Mouse (Mus musculus): ENCODE results near the gene Stac2.

DNA sequence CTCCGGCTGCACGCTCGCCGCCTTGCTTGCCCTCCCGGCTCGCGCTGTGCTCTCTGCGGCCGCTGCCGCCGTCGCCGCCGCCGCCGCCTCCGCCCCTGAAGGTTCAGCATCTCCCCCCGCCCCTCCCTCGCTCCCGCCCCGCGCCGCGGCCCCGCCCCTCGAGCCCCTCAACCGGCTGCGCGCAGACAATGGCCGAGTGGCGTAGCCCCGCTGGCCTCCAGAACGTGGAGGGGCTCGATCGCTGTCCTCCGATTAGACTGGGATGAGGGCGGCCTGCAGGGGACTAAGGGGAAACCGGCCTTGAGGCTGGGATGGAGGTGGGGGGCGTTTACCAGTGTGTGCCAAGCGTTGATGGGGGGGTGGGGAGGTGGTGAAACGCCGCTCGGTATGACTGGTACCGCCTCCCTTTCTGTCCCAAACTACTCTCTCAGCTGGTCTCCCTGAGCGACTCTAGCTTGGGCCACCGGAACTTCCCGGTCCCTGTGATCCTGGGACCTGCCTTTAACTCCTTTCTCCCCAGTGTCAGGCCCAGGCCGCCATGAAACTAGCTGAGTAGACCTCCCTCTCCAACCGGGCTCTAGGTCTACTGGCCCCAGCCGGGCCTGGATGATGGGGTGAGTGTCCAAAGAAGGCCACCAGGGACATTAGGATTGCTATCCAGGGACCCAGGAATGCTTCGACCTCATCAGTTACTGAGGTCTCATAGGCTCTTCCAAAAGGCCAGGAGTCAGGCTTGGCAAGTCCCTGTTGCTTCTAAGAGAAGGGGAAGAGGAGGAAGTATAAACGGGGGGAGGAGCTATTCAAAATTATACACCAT, 30.5 kb downstream of the Stac2 start, which contains the start of gene Cacnb1:
- TF ChIP-seq POLR2A (IDR thresholded peaks at IDR 0.05; ENCODE audit: borderline replicate concordance, extremely low read depth, insufficient read depth, insufficient read length, poor library complexity, severe bottlenecking) (peak; percentile 60; the same call in 1 of the 2 replicates), CTCF (IDR thresholded peaks at IDR 0.05; ENCODE audit: borderline replicate concordance, extremely low read depth, insufficient read depth, insufficient read length) (no peak)
